Mouse (Mus musculus) lung, embryonic 14.5 days (tissue): ENCODE results near the gene Plac1. TPM values are rescaled to one million over a fixed set of nuclear protein-coding genes. Genes with fewer than 3 reads are reported as not detected.
A peak's percentile ranks its signal among the peaks of the same experiment; 100 is the strongest.

ENCODE experiments used
- ATAC-seq: fragments of 200-750 bp; cut with Nextera tagmentation; 2 replicates; pipeline ENCODE4 v1.8.0; 2017; ENCODE audit warnings: mild to moderate bottlenecking, moderate TSS enrichment, moderate library complexity; ENCODE audit not compliant: insufficient read depth
- DNase-seq: peaks from one replicate; pipeline ENCODE4 v3.0.0-alpha.2; 2015
- H3K27ac ChIP-seq: fragments of 300-500 bp; sonication (generic); 2 replicates; pipeline ENCODE4 v1.5.1; 2014; ENCODE audit warnings: low read depth, mild to moderate bottlenecking, moderate library complexity
- H3K27me3 ChIP-seq: fragments of 300-500 bp; sonication (generic); 2 replicates; pipeline ENCODE4 v1.6.1; 2014; ENCODE audit warnings: low read length, control low read depth; ENCODE audit not compliant: insufficient read depth
- H3K36me3 ChIP-seq: fragments of 300-500 bp; sonication (generic); 2 replicates; pipeline ENCODE4 v1.6.1; 2014; ENCODE audit warnings: control low read depth; ENCODE audit not compliant: insufficient read depth
- H3K4me1 ChIP-seq: fragments of 300-500 bp; sonication (generic); 2 replicates; pipeline ENCODE4 v1.6.1; 2014; ENCODE audit warnings: antibody characterized with exemption, control low read depth; ENCODE audit not compliant: insufficient read depth
- H3K4me2 ChIP-seq: fragments of 300-500 bp; sonication (generic); 2 replicates; pipeline ENCODE4 v1.6.1; 2014; ENCODE audit warnings: mild to moderate bottlenecking
- H3K4me3 ChIP-seq: fragments of 300-500 bp; sonication (generic); 2 replicates; pipeline ENCODE4 v1.5.1; 2014; ENCODE audit warnings: low read depth, low read length
- H3K9ac ChIP-seq: fragments of 300-500 bp; sonication (generic); 2 replicates; pipeline ENCODE4 v1.6.1; 2014
- H3K9me3 ChIP-seq: fragments of 300-500 bp; sonication (generic); 2 replicates; pipeline ENCODE4 v1.6.1; 2016; ENCODE audit warnings: low read depth, low read length, control low read depth
- CTCF ChIP-seq: IDR thresholded peaks from 2 replicates; pipeline ENCODE4 v1.5.1; 2016; ENCODE audit warnings: antibody characterized with exemption, low read depth
- WGBS: fragments of 180-500 bp; shearing (Covaris S2); extraction: QIAGEN DNeasy Blood & Tissue Kit; methylation state at CpG from one replicate; pipeline ENCODE4 v1.1.7; 2014; 5-methylcytosine and 5-hydroxymethylcytosine counted together
- polyA plus RNA-seq: library from polyadenylated mRNA; unstranded; fragments of >200 nt; fragmentation: Nextera tagmentation; extraction: Ambion mirVana; gene quantifications from 2 replicates; pipeline ENCODE4 v1.2.1, GENCODE M21; 2014

The Plac1 gene
- polyA plus RNA-seq, 1 experiment from 2014 or later: 9.4 TPM

DNA sequence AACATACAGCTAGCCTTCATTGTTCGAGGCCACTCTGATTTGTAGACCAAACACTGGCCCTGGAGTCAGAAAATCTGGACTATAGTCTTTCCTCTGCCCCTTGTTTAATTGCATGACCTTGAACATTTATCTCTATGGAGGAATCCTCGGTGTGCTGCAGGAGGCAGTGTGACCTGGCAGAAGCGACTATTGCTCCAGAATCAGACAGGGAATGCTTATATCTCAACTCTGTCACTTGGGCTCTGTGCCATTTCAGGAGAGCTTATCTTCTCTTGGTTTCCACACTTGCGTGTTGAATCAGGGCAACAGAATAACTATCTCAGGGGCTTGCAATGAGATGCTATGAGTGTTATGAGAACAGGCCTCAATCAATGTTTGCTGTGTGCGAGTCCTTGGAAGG lies 38.3 kb downstream of the Plac1 start:
- H3K4me3 ChIP-seq: no peak overlapping the region
- 62% methylated on average over 5 of the region's 5 CpGs for WGBS
- H3K27ac ChIP-seq: no peak overlapping the region
- DNase-seq (no peak), ATAC-seq (no peak)
- H3K4me1 ChIP-seq: no peaks in the 10 kb centered on the region; the same call in 1 of the 2 replicates
- no peak overlapping the region for H3K4me2 ChIP-seq
- H3K27me3 ChIP-seq: no peaks in the 10 kb centered on the region
- H3K36me3 ChIP-seq: no peaks in the 10 kb centered on the region
- H3K9ac ChIP-seq: no peak overlapping the region
- no peaks in the 10 kb centered on the region for H3K9me3 ChIP-seq
- no peak for TF ChIP-seq CTCF

DNA sequence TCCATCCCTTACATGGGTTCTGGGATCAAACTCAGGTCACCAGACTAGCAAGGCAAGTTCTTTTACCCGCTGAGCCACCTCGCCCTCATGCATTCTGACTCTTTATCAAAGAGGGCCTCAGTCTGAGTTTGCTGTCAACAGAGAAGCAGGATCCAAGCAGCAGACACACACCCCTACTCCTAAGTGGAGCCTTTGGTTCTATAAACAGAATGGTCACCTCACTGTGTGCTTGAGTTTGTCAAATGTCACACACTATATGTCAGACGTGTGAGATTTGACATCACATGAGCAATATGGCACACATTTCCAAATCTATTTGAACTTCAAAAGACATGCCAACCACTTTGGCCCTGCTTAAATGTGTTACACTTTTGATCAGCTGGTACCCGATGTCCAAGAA lies 42.2 kb downstream of the Plac1 start:
- no peak overlapping the region for H3K4me2 ChIP-seq
- no peak for ATAC-seq

DNA sequence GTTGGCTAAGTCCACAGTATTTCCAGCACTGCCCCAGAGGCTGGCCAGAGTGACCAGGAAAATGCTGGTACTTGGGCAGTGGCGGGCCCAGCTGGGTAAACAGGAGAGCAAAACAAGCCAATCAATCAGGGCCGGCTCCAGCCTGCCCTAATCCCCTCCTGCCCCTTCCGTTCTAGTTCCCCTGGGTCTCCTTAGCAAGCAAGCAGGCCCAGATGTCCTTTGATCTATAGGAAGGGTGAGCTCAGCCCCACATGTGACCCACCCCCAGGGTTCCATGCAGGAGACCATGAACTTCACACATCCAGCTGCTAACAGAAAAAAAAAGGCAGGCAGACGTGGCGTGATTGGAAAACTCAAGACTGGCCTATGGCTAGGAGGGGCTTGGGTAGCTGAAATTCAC lies 43.5 kb downstream of the Plac1 start:
- no peak for TF ChIP-seq CTCF
- ATAC-seq (no peak), DNase-seq (no peak)
- Histone ChIP-seq H3K27me3 (no peaks in the 10 kb centered on the region), H3K9ac (no peak overlapping the region), H3K9me3 (no peaks in the 10 kb centered on the region), H3K4me2 (no peak overlapping the region), H3K36me3 (no peaks in the 10 kb centered on the region), H3K4me1 (no peaks in the 10 kb centered on the region), H3K4me3 (no peak overlapping the region), H3K27ac (no peak overlapping the region)
- WGBS: 52% methylated on average over 5 of the region's 5 CpGs

More for the DNA sequence above, 42.2 kb downstream of the Plac1 start:
- no peaks in the 10 kb centered on the region for H3K4me1 ChIP-seq
- WGBS: 71% methylated on average over 4 of the region's 4 CpGs
- no peaks in the 10 kb centered on the region for H3K9me3 ChIP-seq
- no peak overlapping the region for H3K27ac ChIP-seq
- no peak overlapping the region for H3K4me3 ChIP-seq
- DNase-seq: no peak
- no peaks in the 10 kb centered on the region for H3K36me3 ChIP-seq
- no peaks in the 10 kb centered on the region for H3K27me3 ChIP-seq
- TF ChIP-seq CTCF: no peak
- no peak overlapping the region for H3K9ac ChIP-seq

DNA sequence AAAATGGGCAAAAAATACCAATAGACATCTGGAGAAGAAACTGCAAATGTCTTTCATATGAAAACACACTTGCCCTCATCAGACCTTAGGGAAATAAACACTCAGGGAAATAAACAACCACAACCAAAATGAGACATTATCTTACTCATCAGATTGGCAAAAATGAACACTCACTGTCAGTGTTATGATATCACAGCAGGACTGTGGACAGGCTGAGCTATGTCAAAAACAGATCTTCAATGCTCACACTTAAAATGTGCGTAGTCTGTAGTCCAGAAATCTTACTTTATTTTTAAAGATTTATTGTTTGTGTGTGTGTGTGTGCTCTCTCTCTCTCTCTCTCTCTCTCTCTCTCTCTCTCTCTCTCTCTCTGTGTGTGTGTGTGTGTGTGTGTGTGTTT lies 51.2 kb downstream of the Plac1 start:
- H3K36me3 ChIP-seq: no peaks in the 10 kb centered on the region
- peak overlapping the region; percentile 36; the same call in 1 of the 2 replicates for H3K27ac ChIP-seq
- DNase-seq (peak; percentile 77), ATAC-seq (peak; percentile 71; the same call in 1 of the 2 replicates)
- H3K4me2 ChIP-seq: no peak overlapping the region
- no peak for TF ChIP-seq CTCF
- no peaks in the 10 kb centered on the region for H3K4me1 ChIP-seq
- H3K27me3 ChIP-seq: no peaks in the 10 kb centered on the region
- WGBS: 45% methylated on average over 1 of the region's 1 CpGs
- no peaks in the 10 kb centered on the region for H3K9me3 ChIP-seq
- H3K9ac ChIP-seq: no peak overlapping the region
- no peak overlapping the region for H3K4me3 ChIP-seq

DNA sequence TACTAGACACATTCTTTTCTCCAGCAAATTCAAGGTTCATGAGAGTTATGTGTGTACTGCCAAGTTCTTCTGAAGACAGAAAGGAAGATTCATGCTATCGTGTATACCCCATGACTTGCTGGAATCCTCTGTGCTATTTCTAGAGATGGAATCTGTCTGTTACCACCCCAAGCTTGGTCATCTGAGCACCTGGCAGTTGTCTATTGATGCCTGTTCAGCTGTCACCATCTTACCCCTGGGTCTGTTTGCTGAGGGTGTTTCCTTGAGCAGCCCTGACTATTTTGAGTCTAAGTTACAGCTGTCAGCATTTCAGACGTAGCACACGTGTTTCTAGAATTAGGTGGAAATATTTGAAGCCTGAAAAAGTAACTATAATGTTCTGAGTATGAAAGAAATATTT lies 60.1 kb downstream of the Plac1 start:
- Histone ChIP-seq H3K4me2 (no peak overlapping the region), H3K9ac (no peak overlapping the region), H3K9me3 (no peaks in the 10 kb centered on the region), H3K4me1 (no peaks in the 10 kb centered on the region), H3K4me3 (no peak overlapping the region), H3K36me3 (no peaks in the 10 kb centered on the region), H3K27ac (no peak overlapping the region), H3K27me3 (no peaks in the 10 kb centered on the region)
- DNase-seq (no peak), ATAC-seq (no peak)
- no peak for TF ChIP-seq CTCF
- 51% methylated on average over 3 of the region's 3 CpGs for WGBS

DNA sequence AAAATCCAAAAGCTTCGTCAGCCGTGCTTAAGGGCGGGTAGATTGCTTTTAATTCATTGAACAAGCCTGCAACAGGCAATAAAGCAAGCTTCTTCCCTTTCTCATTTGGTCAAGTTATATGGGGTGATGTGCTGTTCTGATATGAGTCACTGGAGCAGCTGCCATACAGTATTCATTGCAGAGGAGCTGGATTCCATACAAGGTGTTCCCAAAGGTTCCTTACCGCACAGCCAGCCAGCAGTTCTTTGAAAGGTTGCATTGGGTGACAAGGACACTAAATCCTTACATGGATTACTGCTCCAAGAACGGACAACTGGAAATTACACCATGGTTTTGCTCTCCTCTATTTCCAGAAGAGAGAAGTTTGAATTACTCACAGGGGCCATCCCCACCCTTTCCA lies 63.6 kb downstream of the Plac1 start:
- Histone ChIP-seq H3K27me3 (no peaks in the 10 kb centered on the region), H3K9ac (no peak overlapping the region), H3K36me3 (no peaks in the 10 kb centered on the region), H3K4me2 (no peak overlapping the region), H3K27ac (no peak overlapping the region), H3K4me3 (no peak overlapping the region), H3K4me1 (no peaks in the 10 kb centered on the region), H3K9me3 (no peaks in the 10 kb centered on the region)
- WGBS: 93% methylated on average over 5 of the region's 5 CpGs
- ATAC-seq (no peak), DNase-seq (no peak)
- TF ChIP-seq CTCF: no peak

DNA sequence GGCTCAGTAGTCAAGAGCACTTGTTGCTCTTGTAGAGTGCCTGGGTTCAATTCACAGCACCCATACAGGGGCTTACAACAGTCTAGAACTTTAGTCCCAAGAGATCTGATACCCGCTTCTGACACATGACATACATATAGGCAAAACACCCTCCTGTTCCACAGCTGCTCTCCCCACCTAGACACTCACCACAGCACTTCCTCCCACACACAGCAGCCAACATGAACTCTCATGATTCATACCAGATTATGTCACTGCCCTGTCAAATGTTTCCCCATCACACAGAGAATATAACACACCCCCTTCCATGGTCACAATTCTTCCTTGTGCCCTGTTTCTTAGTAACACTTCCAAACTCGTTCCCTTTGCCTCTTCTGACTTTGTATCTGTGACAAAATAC lies 71.3 kb downstream of the Plac1 start:
- H3K27ac ChIP-seq: no peak overlapping the region

More for the DNA sequence above, 71.3 kb downstream of the Plac1 start:
- no peaks in the 10 kb centered on the region for H3K4me1 ChIP-seq
- no peak overlapping the region for H3K9ac ChIP-seq
- H3K4me3 ChIP-seq: no peak overlapping the region
- H3K4me2 ChIP-seq: no peak overlapping the region
- H3K9me3 ChIP-seq: no peaks in the 10 kb centered on the region
- no peak for TF ChIP-seq CTCF
- no peaks in the 10 kb centered on the region for H3K27me3 ChIP-seq
- 62% methylated on average over 2 of the region's 2 CpGs for WGBS
- ATAC-seq: no peak
- no peaks in the 10 kb centered on the region for H3K36me3 ChIP-seq
- DNase-seq: no peak
